Mouse (Mus musculus): ENCODE measurements around the gene Gm20388. TPM values are rescaled to one million over a fixed set of nuclear protein-coding genes. Genes with fewer than 3 reads are reported as not detected.

Gene Gm20388
- polyA plus RNA-seq, 1 experiment from 2014 or later = 1.7 TPM

GRCm38 (mm10) chr8:122180116-122180515 lies 2269.5 kb downstream of the Gm20388 start:
- no peak overlapping the region for H3K4me3 ChIP-seq
- WGBS = 94% methylated on average over 9 of the region's 9 CpGs
- H3K4me1 ChIP-seq (replicated peaks) = peaks cover 16% of the 10 kb centered on the region
- H3K9me3 ChIP-seq = no peaks in the 10 kb centered on the region
- no peak for DNase-seq (ENCODE audit: low spot score)
- H3K36me3 ChIP-seq = no peaks in the 10 kb centered on the region
- no peak overlapping the region for H3K27ac ChIP-seq
- no peaks in the 10 kb centered on the region; the same call in 1 of the 2 replicates for H3K27me3 ChIP-seq (ENCODE audit: insufficient read depth, poor library complexity, severe bottlenecking)

GRCm38 (mm10) chr8:122181414-122181813 lies 2270.8 kb downstream of the Gm20388 start:
- no peak overlapping the region for H3K27ac ChIP-seq
- DNase-seq (ENCODE audit: low spot score) = no peak
- H3K36me3 ChIP-seq = no peaks in the 10 kb centered on the region
- no peaks in the 10 kb centered on the region for H3K9me3 ChIP-seq
- H3K4me3 ChIP-seq = no peak overlapping the region
- peaks cover 10% of the 10 kb centered on the region; the same call in 1 of the 2 replicates for H3K4me1 ChIP-seq (replicated peaks)
- 81% methylated on average over 9 of the region's 9 CpGs for WGBS
- no peaks in the 10 kb centered on the region for H3K27me3 ChIP-seq (ENCODE audit: insufficient read depth, poor library complexity, severe bottlenecking)

GRCm38 (mm10) chr8:122181991-122182390 lies 2271.3 kb downstream of the Gm20388 start:
- Histone ChIP-seq H3K36me3 (no peaks in the 10 kb centered on the region), H3K27ac (no peak overlapping the region), H3K9me3 (no peaks in the 10 kb centered on the region), H3K4me1 (replicated peaks) (peaks cover 10% of the 10 kb centered on the region; the same call in 1 of the 2 replicates), H3K27me3 (ENCODE audit: insufficient read depth, poor library complexity, severe bottlenecking) (no peaks in the 10 kb centered on the region), H3K4me3 (no peak overlapping the region)
- 76% methylated on average over 9 of the region's 9 CpGs for WGBS
- no peak for DNase-seq (ENCODE audit: low spot score)

GRCm38 (mm10) chr8:122186363-122186974 lies 2275.8 kb downstream of the Gm20388 start:
- Histone ChIP-seq H3K36me3 (no peaks in the 10 kb centered on the region), H3K9me3 (no peaks in the 10 kb centered on the region), H3K4me3 (no peak overlapping the region), H3K27ac (no peak overlapping the region), H3K27me3 (ENCODE audit: insufficient read depth, poor library complexity, severe bottlenecking) (no peaks in the 10 kb centered on the region), H3K4me1 (replicated peaks) (peaks cover 19% of the 10 kb centered on the region; the same call in 1 of the 2 replicates)
- 90% methylated on average over 19 of the region's 19 CpGs for WGBS
- no peak for DNase-seq (ENCODE audit: low spot score)

GRCm38 (mm10) chr8:122187271-122187670 lies 2276.6 kb downstream of the Gm20388 start:
- 82% methylated on average over 4 of the region's 4 CpGs for WGBS
- Histone ChIP-seq H3K27me3 (ENCODE audit: insufficient read depth, poor library complexity, severe bottlenecking) (no peaks in the 10 kb centered on the region), H3K9me3 (no peaks in the 10 kb centered on the region), H3K4me3 (no peak overlapping the region), H3K27ac (no peak overlapping the region), H3K36me3 (no peaks in the 10 kb centered on the region), H3K4me1 (replicated peaks) (0 out of 2 replicates have a peak, but pooled peaks cover 13% of the 10 kb centered on the region)
- DNase-seq (ENCODE audit: low spot score) = no peak

- Histone ChIP-seq H3K4me1 (replicated peaks) (peaks cover 41% of the 10 kb centered on the region), H3K27ac (no peak overlapping the region), H3K27me3 (ENCODE audit: insufficient read depth, poor library complexity, severe bottlenecking) (no peaks in the 10 kb centered on the region), H3K4me3 (no peak overlapping the region), H3K36me3 (no peaks in the 10 kb centered on the region), H3K9me3 (no peaks in the 10 kb centered on the region)
- 74% methylated on average over 16 of the region's 16 CpGs for WGBS
- DNase-seq (ENCODE audit: low spot score) = peak; percentile 10
Measured at GRCm38 (mm10) chr8:122190349-122191053, 2279.9 kb downstream of the Gm20388 start.

- Histone ChIP-seq H3K27me3 (ENCODE audit: insufficient read depth, poor library complexity, severe bottlenecking) (no peaks in the 10 kb centered on the region), H3K36me3 (no peaks in the 10 kb centered on the region), H3K4me1 (replicated peaks) (peaks cover 41% of the 10 kb centered on the region), H3K4me3 (no peak overlapping the region), H3K27ac (no peak overlapping the region), H3K9me3 (no peaks in the 10 kb centered on the region)
- WGBS = 83% methylated on average over 8 of the region's 8 CpGs
- DNase-seq (ENCODE audit: low spot score) = no peak
Measured at GRCm38 (mm10) chr8:122191054-122191376, 2280.4 kb downstream of the Gm20388 start.

GRCm38 (mm10) chr8:122192771-122193170 lies 2282.1 kb downstream of the Gm20388 start:
- Histone ChIP-seq H3K4me3 (no peak overlapping the region), H3K36me3 (no peaks in the 10 kb centered on the region), H3K9me3 (no peaks in the 10 kb centered on the region), H3K4me1 (replicated peaks) (peaks cover 41% of the 10 kb centered on the region), H3K27me3 (ENCODE audit: insufficient read depth, poor library complexity, severe bottlenecking) (0 out of 2 replicates have a peak, but pooled peaks cover 4% of the 10 kb centered on the region), H3K27ac (no peak overlapping the region)
- no peak for DNase-seq (ENCODE audit: low spot score)
- WGBS = 78% methylated on average over 5 of the region's 5 CpGs

GRCm38 (mm10) chr8:122193521-122193920 lies 2282.9 kb downstream of the Gm20388 start:
- peak overlapping the region; percentile 31; the same call in 1 of the 2 replicates for H3K27ac ChIP-seq

GRCm38 (mm10) chr8:122194396-122194795 lies 2283.8 kb downstream of the Gm20388 start:
- DNase-seq (ENCODE audit: low spot score) = no peak
- WGBS = 81% methylated on average over 8 of the region's 8 CpGs
- Histone ChIP-seq H3K36me3 (no peaks in the 10 kb centered on the region), H3K9me3 (no peaks in the 10 kb centered on the region), H3K27me3 (ENCODE audit: insufficient read depth, poor library complexity, severe bottlenecking) (0 out of 2 replicates have a peak, but pooled peaks cover 4% of the 10 kb centered on the region), H3K4me1 (replicated peaks) (peaks cover 41% of the 10 kb centered on the region), H3K4me3 (no peak overlapping the region), H3K27ac (peak overlapping the region; percentile 31; the same call in 1 of the 2 replicates)

More at GRCm38 (mm10) chr8:122193521-122193920, 2282.9 kb downstream of the Gm20388 start:
- DNase-seq (ENCODE audit: low spot score) = no peak
- no peaks in the 10 kb centered on the region for H3K36me3 ChIP-seq
- H3K27me3 ChIP-seq (ENCODE audit: insufficient read depth, poor library complexity, severe bottlenecking) = 0 out of 2 replicates have a peak, but pooled peaks cover 4% of the 10 kb centered on the region
- no peak overlapping the region for H3K4me3 ChIP-seq
- peaks cover 41% of the 10 kb centered on the region for H3K4me1 ChIP-seq (replicated peaks)
- WGBS = 72% methylated on average over 11 of the region's 11 CpGs
- no peaks in the 10 kb centered on the region for H3K9me3 ChIP-seq

GRCm38 (mm10) chr8:122197342-122197741 lies 2286.7 kb downstream of the Gm20388 start:
- 69% methylated on average over 5 of the region's 5 CpGs for WGBS
- H3K27me3 ChIP-seq (ENCODE audit: insufficient read depth, poor library complexity, severe bottlenecking) = 0 out of 2 replicates have a peak, but pooled peaks cover 4% of the 10 kb centered on the region
- DNase-seq (ENCODE audit: low spot score) = no peak
- no peak overlapping the region for H3K4me3 ChIP-seq
- no peaks in the 10 kb centered on the region for H3K36me3 ChIP-seq
- H3K9me3 ChIP-seq = no peaks in the 10 kb centered on the region
- H3K27ac ChIP-seq = no peak overlapping the region
- peaks cover 34% of the 10 kb centered on the region for H3K4me1 ChIP-seq (replicated peaks)

- no peaks in the 10 kb centered on the region for H3K9me3 ChIP-seq
- no peak overlapping the region for H3K27ac ChIP-seq
- H3K27me3 ChIP-seq (ENCODE audit: insufficient read depth, poor library complexity, severe bottlenecking) = 0 out of 2 replicates have a peak, but pooled peaks cover 4% of the 10 kb centered on the region
- no peak overlapping the region for H3K4me3 ChIP-seq
- 87% methylated on average over 12 of the region's 12 CpGs for WGBS
- DNase-seq (ENCODE audit: low spot score) = no peak
- no peaks in the 10 kb centered on the region for H3K36me3 ChIP-seq
- H3K4me1 ChIP-seq (replicated peaks) = peaks cover 23% of the 10 kb centered on the region
Measured at GRCm38 (mm10) chr8:122198378-122199025, 2287.9 kb downstream of the Gm20388 start.

GRCm38 (mm10) chr8:122199191-122199590 lies 2288.6 kb downstream of the Gm20388 start:
- Histone ChIP-seq H3K36me3 (no peaks in the 10 kb centered on the region), H3K9me3 (no peaks in the 10 kb centered on the region), H3K4me3 (no peak overlapping the region), H3K27ac (no peak overlapping the region), H3K27me3 (ENCODE audit: insufficient read depth, poor library complexity, severe bottlenecking) (0 out of 2 replicates have a peak, but pooled peaks cover 4% of the 10 kb centered on the region), H3K4me1 (replicated peaks) (peaks cover 16% of the 10 kb centered on the region)
- DNase-seq (ENCODE audit: low spot score) = no peak
- WGBS = 91% methylated on average over 9 of the region's 9 CpGs

All from hindbrain, embryonic 10.5 days (tissue).